Mouse (Mus musculus) liver (tissue): Measurements from ENCODE around the gene Prdx2.

Source experiments
- DNase-seq: peaks from one replicate; pipeline ENCODE4 v3.0.0-alpha.2; 2020; ENCODE audit warnings: mixed read lengths

Prdx2 gene

GRCm38 (mm10) chr8:84979599-84980421, 10.4 kb downstream of the Prdx2 start:
- peak; percentile 91 for DNase-seq

DNA sequence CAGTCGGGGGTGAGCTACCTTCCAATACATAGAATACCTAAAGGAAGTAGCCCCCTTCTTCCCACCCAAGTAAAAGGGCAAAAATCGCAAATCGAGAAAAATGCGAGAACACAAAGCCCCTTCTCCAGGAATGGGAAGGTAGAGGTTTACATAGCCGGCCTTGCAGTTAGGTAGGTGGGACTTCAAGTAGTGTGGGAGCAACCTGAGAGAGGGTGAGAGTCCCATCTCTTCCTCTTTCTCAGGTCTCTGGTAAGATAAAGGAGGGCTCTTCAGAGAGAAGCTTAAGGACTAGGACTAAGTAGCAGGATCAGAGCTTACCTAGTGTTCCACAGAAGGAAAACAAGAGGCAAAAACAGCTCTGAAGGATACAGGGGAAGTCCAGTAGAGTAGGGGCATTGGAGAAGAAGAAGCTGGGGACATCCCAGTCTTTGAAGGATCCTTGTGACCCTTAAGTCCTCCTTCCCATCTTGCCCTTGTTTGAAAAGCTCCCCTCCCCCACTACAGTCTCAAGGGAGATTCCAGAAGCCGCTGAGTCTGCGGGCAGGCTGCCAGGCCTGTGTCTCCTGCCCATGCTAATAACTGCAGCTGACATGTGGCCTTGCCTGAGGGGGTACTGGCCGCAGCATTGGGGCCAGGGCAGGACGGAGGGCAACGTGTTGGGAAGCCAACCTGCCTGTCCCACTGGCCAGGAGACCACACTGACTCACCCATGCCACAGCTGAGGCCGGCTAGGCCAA, 11.4 kb downstream of the Prdx2 start:
- DNase-seq: peak; percentile 51

- DNase-seq: no peak
Observed at GRCm38 (mm10) chr8:84981644-84982498, 12.5 kb downstream of the Prdx2 start.

GRCm38 (mm10) chr8:84982499-84983011, 13.2 kb downstream of the Prdx2 start:
- DNase-seq: no peak

GRCm38 (mm10) chr8:84984294-84985048, 15.1 kb downstream of the Prdx2 start:
- DNase-seq: peak; percentile 65

GRCm38 (mm10) chr8:84985049-84985683, 15.8 kb downstream of the Prdx2 start:
- DNase-seq: peak; percentile 53

DNA sequence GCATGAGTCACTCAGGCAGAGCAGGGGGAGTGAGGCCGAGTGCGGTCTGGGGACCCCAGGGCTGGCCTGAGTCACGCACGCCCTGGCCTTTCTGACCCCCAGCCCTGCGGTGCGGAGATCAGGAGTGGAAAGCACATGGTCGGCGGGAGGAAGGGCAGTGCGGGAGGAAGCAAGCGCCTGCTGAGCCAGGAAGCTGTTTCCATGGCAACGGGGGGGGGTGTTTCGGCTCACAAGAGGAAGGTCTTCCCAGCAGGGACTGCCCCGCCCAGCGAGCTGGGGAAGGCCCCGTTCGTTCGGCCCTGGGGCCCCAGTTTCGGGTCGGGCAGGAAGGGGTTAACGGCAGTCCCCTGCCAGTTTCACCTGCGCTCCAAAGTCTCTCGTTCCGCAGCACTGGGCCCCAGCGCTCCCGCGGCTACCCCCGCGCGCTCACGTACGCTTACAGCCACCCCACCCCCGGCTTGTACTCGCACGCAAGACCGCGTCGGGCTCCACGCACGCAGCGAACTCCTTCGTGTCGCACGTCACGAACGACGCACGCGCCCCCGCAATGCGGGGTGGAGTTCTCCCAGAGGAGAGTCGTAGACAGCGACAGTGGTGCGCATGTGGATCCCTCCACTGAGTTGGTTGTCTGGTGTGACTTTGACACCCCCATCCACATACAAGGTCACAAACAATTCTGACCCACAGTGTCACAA, 16.4 kb downstream of the Prdx2 start:
- DNase-seq: peak; percentile 93

- no peak for DNase-seq
Observed at GRCm38 (mm10) chr8:84986379-84986945, 17.1 kb downstream of the Prdx2 start.

GRCm38 (mm10) chr8:84987388-84987787, 18.0 kb downstream of the Prdx2 start:
- no peak for DNase-seq

- DNase-seq: no peak
Observed at GRCm38 (mm10) chr8:84987903-84988302, 18.5 kb downstream of the Prdx2 start.

DNA sequence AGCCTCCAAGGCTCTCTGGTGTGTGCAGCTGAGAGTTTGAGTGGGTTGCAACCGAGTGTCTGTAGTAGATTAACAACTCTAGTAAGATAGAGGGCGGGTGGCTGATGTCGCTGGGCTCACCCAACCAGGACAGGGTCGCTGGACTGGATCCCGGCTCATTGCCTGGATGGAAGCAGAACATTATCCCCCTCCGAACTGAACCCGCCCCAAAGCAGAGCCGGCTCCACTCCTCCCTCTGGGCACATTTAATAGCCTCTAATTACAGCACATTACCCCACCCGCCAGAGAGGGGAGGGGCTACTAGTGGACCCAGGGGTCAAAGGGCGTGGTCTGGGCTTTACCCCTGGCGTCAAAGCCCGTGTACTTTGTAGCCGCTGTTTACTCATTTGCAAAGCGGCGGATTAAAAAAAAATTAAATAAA, 19.9 kb downstream of the Prdx2 start:
- DNase-seq: peak; percentile 70

DNA sequence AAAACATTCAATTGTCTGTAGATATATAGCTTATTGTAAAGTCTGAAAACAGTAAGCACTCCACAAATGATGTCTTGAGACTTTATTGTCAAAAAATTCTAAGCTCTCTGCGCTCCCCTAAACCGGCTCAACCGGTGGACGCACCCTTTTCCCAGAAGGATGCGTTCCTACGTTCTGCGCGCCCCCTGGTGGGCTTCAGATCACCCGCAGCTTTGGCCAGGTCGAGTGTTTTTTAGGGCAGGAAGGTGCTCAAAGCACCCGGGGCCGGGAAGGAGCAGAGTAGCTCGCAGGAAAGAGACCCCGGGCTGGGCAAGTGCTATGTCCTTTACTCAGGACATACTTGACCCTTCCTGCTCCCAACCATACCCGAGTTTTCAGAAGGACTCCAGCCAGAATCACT, 20.4 kb downstream of the Prdx2 start:
- peak; percentile 96 for DNase-seq

GRCm38 (mm10) chr8:84990349-84990748, 21.0 kb downstream of the Prdx2 start, which contains the start of gene Hook2:
Gene Hook2, plus strand, starts transcription at chr8:84990603.
- peak; percentile 99 for DNase-seq

DNA sequence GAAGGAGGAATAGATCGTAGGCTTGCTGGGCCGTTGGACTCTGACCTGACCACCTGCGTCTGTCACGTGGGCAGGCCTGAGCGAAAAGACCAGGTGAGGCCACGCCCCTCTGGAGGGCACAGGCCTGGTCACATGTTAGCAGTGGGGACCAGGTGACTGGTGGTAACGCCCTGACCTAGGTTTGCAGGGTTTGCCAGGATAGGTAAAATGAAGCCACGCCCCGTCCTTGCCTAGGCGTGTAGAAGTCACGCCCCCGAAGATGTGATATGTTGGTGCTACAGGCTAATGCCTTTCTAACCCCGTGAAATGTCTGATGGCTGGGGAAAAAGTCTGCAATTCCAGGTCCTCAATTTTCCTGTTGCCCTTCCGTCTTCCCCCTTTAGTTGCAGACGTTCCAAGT, 21.4 kb downstream of the Prdx2 start:
- peak; percentile 85 for DNase-seq

- no peak for DNase-seq
Observed at GRCm38 (mm10) chr8:84994375-84994774, 25.0 kb downstream of the Prdx2 start.

- DNase-seq: no peak
Observed at GRCm38 (mm10) chr8:84995680-84996079, 26.3 kb downstream of the Prdx2 start.

GRCm38 (mm10) chr8:84996978-84997377, 27.6 kb downstream of the Prdx2 start:
- DNase-seq: no peak

- DNase-seq: peak; percentile 91
Observed at GRCm38 (mm10) chr8:84997649-84998295, 28.4 kb downstream of the Prdx2 start.

DNA sequence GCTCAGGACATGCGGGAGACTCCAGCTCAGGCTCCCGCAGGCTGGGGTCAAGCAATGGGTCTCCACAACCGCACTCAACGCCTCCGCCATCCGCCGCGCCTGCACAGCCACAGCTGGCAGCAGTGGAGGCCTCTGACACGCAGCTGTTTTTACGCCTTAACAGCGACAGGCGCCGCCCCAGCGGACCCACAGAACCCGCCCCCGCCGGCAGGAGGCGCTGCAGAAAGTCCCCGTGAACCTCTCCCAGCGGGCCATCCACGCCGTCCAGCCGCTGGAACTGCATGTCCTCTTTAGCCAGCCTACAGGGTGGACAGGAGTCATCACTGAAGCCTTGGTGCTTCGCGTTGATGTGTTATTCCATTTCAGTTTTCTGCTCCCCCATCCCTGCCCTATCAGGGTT, 38.3 kb downstream of the Prdx2 start:
- peak; percentile 69 for DNase-seq

GRCm38 (mm10) chr8:85011242-85011641, 41.9 kb downstream of the Prdx2 start:
- DNase-seq: no peak
